Mouse (Mus musculus) heart, postnatal 0 days (tissue): ENCODE measurements at regions not wholly inside any gene's neighbourhood (a gene's known extent, or its start where the extent isn't known, plus 50 kb on each side); places are given as distances from the start of the nearest gene placed in this dataset.

ENCODE experiments used
- CTCF ChIP-seq: IDR thresholded peaks from 2 replicates; pipeline ENCODE4 v1.5.1; 2016; ENCODE audit warnings: antibody characterized with exemption, control low read depth, low read depth
- EP300 ChIP-seq: IDR thresholded peaks from 2 replicates; pipeline ENCODE4 v1.6.1; 2016; ENCODE audit warnings: antibody characterized with exemption, low read depth

DNA sequence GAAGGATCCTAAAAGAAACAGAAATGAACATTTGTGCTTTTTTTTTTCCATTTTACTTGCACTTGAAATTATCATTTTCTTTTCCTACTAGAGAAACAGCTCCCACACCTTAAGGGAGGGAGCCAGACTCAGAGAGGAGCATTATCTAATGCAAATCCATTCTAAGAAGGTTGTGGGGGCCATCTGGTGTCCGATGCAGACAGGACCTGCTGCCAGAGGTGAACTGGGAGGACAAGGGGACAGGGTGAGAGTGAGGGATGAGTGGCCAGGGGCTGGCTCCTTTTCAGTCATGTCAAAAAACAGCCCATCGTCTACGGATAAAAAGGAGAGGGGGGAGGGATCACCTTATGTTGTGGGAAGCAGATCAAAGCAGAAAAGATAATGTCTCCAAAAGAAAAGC lies 474.6 kb downstream of the Zfp536 start:
- no peak; the same call in 1 of the 2 replicates for TF ChIP-seq CTCF
- no peak for TF ChIP-seq EP300
